Mouse (Mus musculus) CH12.LX (cell line): Measurements from ENCODE around the gene Krtap28-13.

ENCODE experiments used
- CTCF ChIP-seq, 2 experiments: IDR thresholded peaks in 1 of 2; conservative IDR thresholded peaks in 1 of 2; 2 replicates each; pipeline ENCODE4 v1.5.1; 2011 to 2012; ENCODE audit warnings: low read depth in 2 of 2, low read length in 2 of 2, improper control_type of control experiment in 1 of 2, inconsistent platforms in 1 of 2, mild to moderate bottlenecking in 1 of 2, moderate library complexity in 1 of 2
- MAX ChIP-seq: IDR thresholded peaks from 2 replicates; pipeline ENCODE4 v1.6.1; 2011; ENCODE audit warnings: low read length, improper control_type of control experiment
- MEF2A ChIP-seq: IDR thresholded peaks from 2 replicates; pipeline ENCODE4 v1.6.1; 2014; ENCODE audit warnings: low read depth, mild to moderate bottlenecking, inconsistent platforms, low read length, improper control_type of control experiment, borderline replicate concordance
- POLR2A ChIP-seq: IDR thresholded peaks from 2 replicates; pipeline ENCODE4 v1.6.1; 2011; ENCODE audit warnings: low read depth, mild to moderate bottlenecking, improper control_type of control experiment, low read length
- RAD21 ChIP-seq: IDR thresholded peaks from 2 replicates; pipeline ENCODE4 v1.6.1; 2011; ENCODE audit warnings: low read depth, mild to moderate bottlenecking, low read length, improper control_type of control experiment, moderate library complexity

- TF ChIP-seq MAX (no peak), CTCF (conservative IDR thresholded peaks at IDR 0.05 in 1 of 2, IDR thresholded peaks at IDR 0.05 in 1 of 2; ENCODE audit: low read depth in 2 of 2, low read length in 2 of 2) (no peak), MEF2A (no peak), POLR2A (no peak), RAD21 (no peak)
Measured at GRCm38 (mm10) chr1:83107410-83107978, 46.8 kb downstream of the Krtap28-13 start.
